Mouse (Mus musculus) bone marrow macrophage, adult 2 months (primary cell): ENCODE measurements around the gene Rnf208.

Experiments used
- CTCF ChIP-seq: IDR thresholded peaks from 2 replicates; pipeline ENCODE4 v1.5.1; 2012; ENCODE audit warnings: low read depth, mild to moderate bottlenecking, low read length, moderate library complexity
- POLR2A ChIP-seq: IDR thresholded peaks from 2 replicates; pipeline ENCODE4 v1.6.1; 2012; ENCODE audit warnings: mild to moderate bottlenecking, low read depth, low read length, borderline replicate concordance

DNA sequence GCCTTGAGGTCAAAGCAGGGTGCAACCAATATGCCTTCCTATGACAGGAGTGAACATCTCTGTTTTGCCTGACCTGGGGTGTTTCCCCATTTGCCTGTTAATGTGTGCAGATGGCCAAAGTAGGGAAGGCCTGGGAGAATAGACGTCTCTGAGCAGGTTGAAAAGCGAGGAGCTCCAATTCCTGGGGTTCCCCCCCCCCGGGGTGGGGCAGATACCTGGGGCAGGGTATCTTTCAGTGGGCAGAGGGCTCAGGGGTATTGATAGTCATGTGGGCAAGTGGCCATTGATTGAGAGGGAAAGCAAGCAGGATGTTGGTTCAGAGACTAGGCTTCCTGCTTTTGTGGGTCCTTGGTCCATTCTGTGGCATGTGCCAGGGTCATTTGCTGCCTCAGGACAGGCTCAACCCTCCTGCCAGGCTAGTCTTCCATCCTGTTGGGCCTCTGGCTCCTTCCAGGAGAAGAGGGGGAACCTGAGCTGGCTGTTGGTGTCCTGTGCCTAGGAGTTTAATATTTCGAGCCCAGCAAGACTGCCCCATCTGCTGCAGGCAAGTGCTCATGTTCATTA is 25.8 kb downstream of the Rnf208 start:
- TF ChIP-seq CTCF (no peak; the same call in 1 of the 2 replicates), POLR2A (no peak)
